Mouse (Mus musculus): ENCODE measurements around the gene Atp10a. TPM values are rescaled to one million over a fixed set of nuclear protein-coding genes. Genes with fewer than 3 reads are reported as not detected.

Atp10a gene
- 23.4 TPM for polyA plus RNA-seq (2017; shearing (Covaris generic))

GRCm38 (mm10) chr7:58655866-58656265 lies at the start of gene Atp10a:
Atp10a (plus strand) TSS chr7:58656166.

Measured in CD4-positive, CD25-positive, alpha-beta regulatory T cell (primary cell).